Mouse (Mus musculus) ovary, adult 18-20 months (tissue): Measurements from ENCODE around the gene Atp5l.

Source experiments
- DNase-seq: peaks from one replicate; pipeline ENCODE4 v3.0.0; 2022; ENCODE audit warnings: low spot score, mixed read lengths

The Atp5l gene

GRCm38 (mm10) chr9:44892664-44893063 is 27.9 kb downstream of the Atp5l start:
- no peak for DNase-seq

GRCm38 (mm10) chr9:44891210-44891609 is 29.3 kb downstream of the Atp5l start:
- DNase-seq = no peak

- no peak for DNase-seq
Observed at GRCm38 (mm10) chr9:44890122-44890521, 30.4 kb downstream of the Atp5l start.

- no peak for DNase-seq
Observed at GRCm38 (mm10) chr9:44888114-44888624, 32.4 kb downstream of the Atp5l start.

- no peak for DNase-seq
Observed at GRCm38 (mm10) chr9:44882981-44883569, 37.5 kb downstream of the Atp5l start.

- peak; percentile 20 for DNase-seq
Observed at GRCm38 (mm10) chr9:44882436-44882980, 38.0 kb downstream of the Atp5l start.

- peak; percentile 70 for DNase-seq
Observed at GRCm38 (mm10) chr9:44881941-44882435, 38.6 kb downstream of the Atp5l start.

- DNase-seq = peak; percentile 96
Observed at GRCm38 (mm10) chr9:44881221-44881871, 39.2 kb downstream of the Atp5l start, which contains the start of gene Kmt2a. Kmt2a (minus strand) TSS chr9:44881296.

GRCm38 (mm10) chr9:44880309-44881081 is 40.0 kb downstream of the Atp5l start:
- peak; percentile 13 for DNase-seq

GRCm38 (mm10) chr9:44879694-44880271 is 40.8 kb downstream of the Atp5l start:
- DNase-seq = no peak

GRCm38 (mm10) chr9:44878776-44879500 is 41.6 kb downstream of the Atp5l start:
- DNase-seq = no peak

- DNase-seq = no peak
Observed at GRCm38 (mm10) chr9:44877686-44878085, 42.9 kb downstream of the Atp5l start.

- peak; percentile 21 for DNase-seq
Observed at GRCm38 (mm10) chr9:44875476-44875875, 45.1 kb downstream of the Atp5l start.

GRCm38 (mm10) chr9:44874198-44874597 is 46.3 kb downstream of the Atp5l start:
- no peak for DNase-seq

GRCm38 (mm10) chr9:44873665-44874064 is 46.9 kb downstream of the Atp5l start:
- no peak for DNase-seq

GRCm38 (mm10) chr9:44868336-44869094 is 52.0 kb downstream of the Atp5l start:
- DNase-seq = no peak

GRCm38 (mm10) chr9:44867664-44868063 is 52.9 kb downstream of the Atp5l start:
- no peak for DNase-seq

- peak; percentile 48 for DNase-seq
Observed at GRCm38 (mm10) chr9:44866501-44867240, 53.9 kb downstream of the Atp5l start.
